21 mouse cellular contexts compared by ENCODE assay signal in genomic region chr2:178326067-178326466, GRCm38 (mm10).
"Had no signal": no experiment of that assay in that cellular context is flagged by ENCODE, and none has a peak within 500 bp of the region (broad histone marks: within the 10 kb centered on the region; RNA-seq: fewer than 3 reads in every experiment).

No protein-coding gene starts in this region.

- H3K9me3 ChIP-seq: kidney, embryonic 15.5 days; lung, embryonic 15.5 days; megakaryocyte, embryonic 14.5 days; midbrain, embryonic 10.5 days; midbrain, embryonic 13.5 days; neural tube, embryonic 12.5 days; neural tube, embryonic 15.5 days had no signal

- H3K27ac ChIP-seq: kidney, embryonic 15.5 days; left cerebral cortex, adult 2 months; liver, embryonic 14.5 days; lung, embryonic 15.5 days; midbrain, embryonic 10.5 days; neural tube, embryonic 12.5 days; stomach, postnatal 0 days had no signal

- H3K36me3 ChIP-seq: kidney, embryonic 15.5 days; lung, embryonic 15.5 days; midbrain, embryonic 10.5 days; neural tube, embryonic 12.5 days had no signal

- DNase-seq: kidney, adult 8-10 months; kidney, postnatal 10 days; kidney, postnatal 36 days; layer of hippocampus, postnatal 36 days; lung, postnatal 10 days; lung, postnatal 36 days; retina, postnatal 1 day; right cerebral cortex, postnatal 4 days; thymus, adult 2 months; thymus, postnatal 14 days; thymus, postnatal 4 days had no signal

- H3K9ac ChIP-seq: kidney, embryonic 15.5 days; liver, embryonic 14.5 days; lung, embryonic 15.5 days; neural tube, embryonic 12.5 days; neural tube, embryonic 15.5 days had no signal

- H3K4me3 ChIP-seq: kidney, embryonic 15.5 days; left cerebral cortex, adult 2 months; lung, embryonic 15.5 days; megakaryocyte, embryonic 14.5 days; midbrain, embryonic 10.5 days; midbrain, embryonic 13.5 days; neural tube, embryonic 12.5 days; neural tube, embryonic 15.5 days had no signal

- H3K4me2 ChIP-seq: kidney, embryonic 15.5 days; lung, embryonic 15.5 days; midbrain, embryonic 13.5 days had no signal

- H3K27me3 ChIP-seq: kidney, embryonic 15.5 days; lung, embryonic 15.5 days; midbrain, embryonic 13.5 days; neural tube, embryonic 12.5 days; neural tube, embryonic 15.5 days had no signal
